Mouse (Mus musculus) midbrain, embryonic 16.5 days (tissue): ENCODE measurements at regions not wholly inside any gene's neighbourhood (a gene's known extent, or its start where the extent isn't known, plus 50 kb on each side); places are given as distances from the start of the nearest gene placed in this dataset.

Experiments
- ATAC-seq: fragments of 200-750 bp; cut with Nextera tagmentation; 2 replicates; pipeline ENCODE4 v1.8.0; 2017; ENCODE audit warnings: moderate TSS enrichment
- H3K27ac ChIP-seq: fragments of 300-500 bp; sonication (generic); 2 replicates; pipeline ENCODE4 v1.5.1; 2014; ENCODE audit warnings: mild to moderate bottlenecking, low read length, mixed read lengths
- H3K27me3 ChIP-seq: fragments of 300-500 bp; sonication (generic); 2 replicates; pipeline ENCODE4 v1.6.1; 2014; ENCODE audit warnings: low read depth, low read length, mixed read lengths; ENCODE audit not compliant: control insufficient read depth, insufficient read depth
- H3K36me3 ChIP-seq: fragments of 300-500 bp; sonication (generic); 2 replicates; pipeline ENCODE4 v1.6.1; 2014; ENCODE audit warnings: mild to moderate bottlenecking, low read length, moderate library complexity, mixed read lengths; ENCODE audit not compliant: control insufficient read depth, insufficient read depth
- H3K4me1 ChIP-seq: fragments of 300-500 bp; sonication (generic); 2 replicates; pipeline ENCODE4 v1.6.1; 2014; ENCODE audit warnings: mild to moderate bottlenecking, low read length, mixed read lengths; ENCODE audit not compliant: control insufficient read depth, insufficient read depth
- H3K4me2 ChIP-seq: fragments of 300-500 bp; sonication (generic); 2 replicates; pipeline ENCODE4 v1.6.1; 2014; ENCODE audit warnings: mild to moderate bottlenecking, low read length, mixed read lengths
- H3K4me3 ChIP-seq: fragments of 300-500 bp; sonication (generic); 2 replicates; pipeline ENCODE4 v1.5.1; 2014; ENCODE audit warnings: low read depth, mild to moderate bottlenecking, low read length, moderate library complexity, mixed read lengths
- H3K9ac ChIP-seq: fragments of 300-500 bp; sonication (generic); 2 replicates; pipeline ENCODE4 v1.6.1; 2014; ENCODE audit warnings: low read depth, low read length, mixed read lengths
- H3K9me3 ChIP-seq: fragments of 300-500 bp; sonication (generic); replicated peaks from 2 replicates; pipeline ENCODE4 v1.6.1; 2014; ENCODE audit warnings: mild to moderate bottlenecking, low read length, mixed read lengths; ENCODE audit not compliant: control insufficient read depth, poor library complexity, severe bottlenecking
- WGBS: fragments of 180-500 bp; shearing (Covaris S2); extraction: QIAGEN DNeasy Blood & Tissue Kit; methylation state at CpG from one replicate; pipeline ENCODE4 v1.1.7; 2014; 5-methylcytosine and 5-hydroxymethylcytosine counted together

- Histone ChIP-seq H3K9me3 (no peaks in the 10 kb centered on the region), H3K4me1 (no peaks in the 10 kb centered on the region), H3K9ac (no peak overlapping the region), H3K27ac (no peak overlapping the region), H3K36me3 (no peaks in the 10 kb centered on the region), H3K4me2 (no peak overlapping the region), H3K27me3 (no peaks in the 10 kb centered on the region), H3K4me3 (no peak overlapping the region)
- WGBS = 68% methylated on average over 12 of the region's 12 CpGs
- no peak for ATAC-seq
These were observed 58.9 kb upstream of the Mtpn start for GRCm38 (mm10) chr6:35598406-35599185.

DNA sequence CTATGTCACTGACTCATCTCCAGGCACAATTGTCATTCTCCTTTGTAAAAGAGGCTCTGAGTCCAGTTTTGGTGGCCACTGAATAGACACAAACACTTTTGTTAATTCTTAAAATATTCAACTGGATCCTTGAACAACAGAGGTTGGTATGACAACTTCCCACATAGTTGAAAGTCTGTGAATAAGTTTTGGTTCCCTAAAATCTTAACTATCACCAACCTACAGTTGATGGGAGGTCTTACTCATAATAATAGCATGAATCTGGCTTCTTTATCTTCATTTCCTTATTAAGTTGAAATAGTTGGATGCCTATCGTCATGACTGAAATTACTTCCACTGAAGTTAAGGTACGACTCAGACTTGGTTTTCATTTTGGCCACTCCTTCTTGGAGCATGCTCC is 55.3 kb upstream of the Mtpn start:
- no peak for ATAC-seq
- H3K27ac ChIP-seq = no peak overlapping the region
- H3K9me3 ChIP-seq = no peaks in the 10 kb centered on the region
- H3K36me3 ChIP-seq = no peaks in the 10 kb centered on the region
- H3K27me3 ChIP-seq = no peaks in the 10 kb centered on the region
- no peaks in the 10 kb centered on the region for H3K4me1 ChIP-seq
- H3K9ac ChIP-seq = no peak overlapping the region
- WGBS = 97% methylated on average over 2 of the region's 2 CpGs
- no peak overlapping the region for H3K4me2 ChIP-seq
- no peak overlapping the region for H3K4me3 ChIP-seq

DNA sequence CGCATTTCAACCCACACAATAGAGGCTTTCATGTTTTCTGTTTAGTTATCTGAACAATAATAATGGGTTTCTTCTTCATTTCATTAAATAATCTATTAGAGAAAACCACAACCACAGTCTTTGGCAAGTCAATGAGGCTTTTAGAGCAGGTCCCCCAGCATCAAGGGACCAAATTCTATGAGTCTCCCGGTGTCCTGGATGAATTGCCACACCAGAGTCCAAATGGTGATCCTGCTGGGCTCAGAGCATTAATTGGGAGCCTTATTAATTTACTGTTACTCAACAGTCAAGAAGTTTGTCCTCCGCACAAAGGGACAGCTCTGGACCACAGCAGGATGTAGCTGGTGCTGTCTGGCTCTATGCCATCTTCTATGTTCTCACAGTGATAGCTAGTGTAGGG is 52.5 kb upstream of the Mtpn start:
- Histone ChIP-seq H3K4me3 (no peak overlapping the region), H3K4me2 (no peak overlapping the region), H3K9me3 (no peaks in the 10 kb centered on the region), H3K4me1 (no peaks in the 10 kb centered on the region), H3K27ac (no peak overlapping the region), H3K27me3 (no peaks in the 10 kb centered on the region), H3K36me3 (no peaks in the 10 kb centered on the region), H3K9ac (no peak overlapping the region)
- ATAC-seq = no peak
- 90% methylated on average over 3 of the region's 3 CpGs for WGBS
